Mouse (Mus musculus): ENCODE measurements at regions not wholly inside any gene's neighbourhood (a gene's known extent, or its start where the extent isn't known, plus 50 kb on each side); places are given as distances from the start of the nearest gene placed in this dataset.

DNA sequence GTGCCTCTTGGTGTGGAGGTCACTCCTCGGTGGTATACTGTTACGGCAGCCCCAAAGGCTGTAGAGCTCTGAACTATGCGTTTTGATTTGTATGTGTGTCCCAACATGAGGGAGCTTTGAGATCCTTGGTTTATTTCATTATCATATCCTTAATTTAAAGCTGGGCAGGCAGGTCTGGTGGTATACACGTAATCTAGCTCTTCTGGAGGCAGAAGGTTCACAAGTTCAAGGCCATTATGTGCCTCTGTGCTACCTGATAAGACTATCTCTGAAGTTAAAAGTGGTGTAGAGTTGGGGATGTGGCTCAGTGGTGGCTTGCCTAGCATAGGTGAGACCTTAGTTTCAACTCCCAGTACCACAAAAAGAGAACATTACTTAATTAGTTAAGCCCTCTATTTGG is 199.1 kb upstream of the Hmga2 start:
- TF ChIP-seq POLR2A (IDR thresholded peaks at IDR 0.05; ENCODE audit: extremely low read depth, insufficient read depth, low read length) (no peak), CTCF (IDR thresholded peaks at IDR 0.05; ENCODE audit: extremely low read depth, insufficient read depth, low read length) (no peak)
